Mouse (Mus musculus) splenic B cell, adult 2 months (primary cell): ENCODE measurements around the gene Arid3a.

ENCODE experiments used
- DNase-seq: peaks from one replicate; pipeline ENCODE4 v3.0.0-alpha.2; 2011; ENCODE audit warnings: low read depth, low spot score
- H3K27me3 ChIP-seq: 2 replicates; pipeline ENCODE4 v1.6.1; 2012; ENCODE audit warnings: mild to moderate bottlenecking, low read length, moderate library complexity, mixed read lengths; ENCODE audit not compliant: control insufficient read depth, poor library complexity, insufficient read depth, severe bottlenecking
- H3K36me3 ChIP-seq: 2 replicates; pipeline ENCODE4 v1.6.1; 2012; ENCODE audit warnings: mild to moderate bottlenecking, low read length, moderate library complexity, mixed read lengths; ENCODE audit not compliant: control insufficient read depth, poor library complexity, insufficient read depth, severe bottlenecking

Arid3a gene

DNA sequence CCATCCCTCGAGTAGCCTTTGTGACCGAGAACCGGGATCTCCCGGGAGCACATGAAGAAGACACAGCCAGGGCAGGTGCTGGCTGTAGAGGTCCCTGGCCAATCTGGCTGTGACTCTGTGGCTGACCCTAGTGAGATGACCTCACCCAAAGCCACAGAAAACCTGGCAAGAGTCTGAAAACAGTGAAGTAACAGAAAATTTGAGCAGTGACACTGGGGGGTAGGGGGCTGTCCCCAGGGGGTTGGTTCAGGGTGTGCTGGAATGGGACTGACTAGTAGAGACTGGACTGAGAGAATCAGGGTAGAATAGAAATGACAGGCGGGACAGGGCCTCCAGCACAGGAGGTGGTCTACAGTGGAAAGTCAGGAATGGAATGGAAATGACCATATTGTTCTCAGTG lies 56.4 kb downstream of the Arid3a start:
- peaks cover under 1% of the 10 kb centered on the region for H3K36me3 ChIP-seq
- DNase-seq = no peak
- H3K27me3 ChIP-seq = no peaks in the 10 kb centered on the region

DNA sequence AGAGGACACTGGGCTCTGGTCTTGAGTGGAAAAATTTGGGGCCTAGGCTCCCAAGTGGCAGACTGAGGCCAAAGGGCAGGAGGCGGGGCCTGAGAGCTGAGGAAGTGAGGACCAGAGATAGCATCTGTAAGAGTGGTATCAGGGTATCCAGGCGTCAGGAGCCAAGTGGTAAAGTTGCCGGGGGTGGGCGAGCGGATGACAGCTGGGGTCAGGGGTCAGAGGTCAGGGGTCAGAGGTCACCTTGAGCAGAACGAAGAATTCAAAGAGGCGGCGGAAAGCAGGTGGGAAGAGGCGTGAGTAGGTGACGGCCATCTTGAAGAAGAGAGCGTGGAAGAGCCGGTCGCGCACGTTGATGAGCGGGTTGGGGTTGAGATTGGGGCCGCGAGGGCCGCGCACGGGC lies 56.8 kb downstream of the Arid3a start:
- Histone ChIP-seq H3K36me3 (no peaks in the 10 kb centered on the region; the same call in 1 of the 2 replicates), H3K27me3 (no peaks in the 10 kb centered on the region)
- peak; percentile 83 for DNase-seq

- no peaks in the 10 kb centered on the region for H3K27me3 ChIP-seq
- H3K36me3 ChIP-seq = no peaks in the 10 kb centered on the region
- peak; percentile 94 for DNase-seq
Measured at GRCm38 (mm10) chr10:79984195-79984816, 57.5 kb downstream of the Arid3a start, which contains the start of gene Tmem259. Tmem259 (minus strand) TSS chr10:79984330.

GRCm38 (mm10) chr10:79984871-79985270 lies 58.0 kb downstream of the Arid3a start:
- DNase-seq = peak; percentile 99
- no peaks in the 10 kb centered on the region for H3K36me3 ChIP-seq
- no peaks in the 10 kb centered on the region for H3K27me3 ChIP-seq

DNA sequence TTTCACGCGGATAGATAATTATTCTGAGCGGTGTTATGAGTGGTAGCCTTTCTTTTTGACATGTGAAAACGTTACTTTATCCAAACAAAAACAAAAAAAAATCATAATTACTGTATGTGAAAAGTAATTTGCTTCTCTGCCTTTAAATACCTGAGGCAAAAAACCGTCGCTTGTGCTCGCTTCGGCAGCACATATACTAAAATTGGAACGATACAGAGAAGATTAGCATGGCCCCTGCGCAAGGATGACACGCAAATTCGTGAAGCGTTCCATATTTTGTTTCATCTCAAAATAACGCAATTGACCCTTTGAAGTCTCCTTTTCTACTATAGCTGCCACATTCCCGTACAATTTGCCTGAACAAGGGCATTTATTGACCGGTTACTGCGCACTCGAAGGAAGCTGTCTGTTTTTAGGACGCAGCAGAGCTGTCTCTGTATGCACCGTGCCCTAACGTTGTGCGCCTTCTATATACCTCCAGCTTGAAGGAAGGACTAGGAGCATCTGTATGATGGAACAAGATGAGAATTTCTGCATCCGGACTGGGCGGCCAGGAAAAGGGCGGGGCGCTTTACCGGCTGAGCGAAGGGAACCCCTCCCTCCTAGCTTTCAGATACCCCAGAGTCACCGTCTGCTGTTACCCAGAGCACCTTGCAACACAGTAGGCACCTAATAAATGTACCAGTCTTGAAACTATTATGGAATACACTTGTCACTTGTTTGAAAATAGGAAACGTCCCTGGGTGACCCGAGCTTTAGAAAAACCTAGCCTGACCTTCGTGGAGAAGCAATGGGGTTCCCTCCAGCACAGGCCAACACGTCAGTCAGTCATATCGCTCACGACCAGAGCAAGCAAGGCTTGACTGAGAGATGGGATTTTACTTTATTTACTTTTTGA lies 58.7 kb downstream of the Arid3a start:
- Histone ChIP-seq H3K36me3 (no peaks in the 10 kb centered on the region), H3K27me3 (no peaks in the 10 kb centered on the region)
- DNase-seq = peak; percentile 78

DNA sequence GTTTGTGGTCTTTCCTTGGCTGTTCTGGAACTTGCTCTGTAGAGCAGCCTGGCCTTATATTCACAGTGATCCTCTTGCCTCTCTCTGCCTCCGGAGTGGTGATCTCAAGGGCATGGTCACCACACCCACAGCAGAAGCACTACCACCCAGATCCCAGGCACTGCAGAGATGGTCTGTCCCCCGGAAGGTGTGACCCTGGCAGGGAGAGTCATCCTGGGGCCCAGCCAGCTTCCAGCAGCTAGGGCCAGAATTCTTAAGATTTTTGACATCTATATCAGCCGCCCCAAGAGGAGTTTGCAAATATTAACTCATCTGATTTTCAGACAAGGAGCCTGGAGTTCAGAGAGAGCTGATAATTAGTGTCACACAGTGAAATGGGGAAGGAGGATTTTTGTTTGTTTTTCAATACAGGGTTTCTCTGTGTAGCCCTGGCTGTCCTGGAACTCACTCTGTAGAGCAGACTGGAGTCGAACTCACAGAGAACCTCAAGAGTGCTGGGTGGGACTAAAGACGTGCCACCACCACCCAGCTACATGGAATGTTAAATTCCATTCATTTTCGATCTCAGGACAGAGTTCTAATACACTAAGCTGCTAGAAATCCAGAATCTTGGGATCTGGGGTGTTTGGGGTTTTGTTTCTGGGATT lies 59.5 kb downstream of the Arid3a start:
- H3K36me3 ChIP-seq = peaks cover 3% of the 10 kb centered on the region; the same call in 1 of the 2 replicates
- no peaks in the 10 kb centered on the region for H3K27me3 ChIP-seq
- DNase-seq = no peak

DNA sequence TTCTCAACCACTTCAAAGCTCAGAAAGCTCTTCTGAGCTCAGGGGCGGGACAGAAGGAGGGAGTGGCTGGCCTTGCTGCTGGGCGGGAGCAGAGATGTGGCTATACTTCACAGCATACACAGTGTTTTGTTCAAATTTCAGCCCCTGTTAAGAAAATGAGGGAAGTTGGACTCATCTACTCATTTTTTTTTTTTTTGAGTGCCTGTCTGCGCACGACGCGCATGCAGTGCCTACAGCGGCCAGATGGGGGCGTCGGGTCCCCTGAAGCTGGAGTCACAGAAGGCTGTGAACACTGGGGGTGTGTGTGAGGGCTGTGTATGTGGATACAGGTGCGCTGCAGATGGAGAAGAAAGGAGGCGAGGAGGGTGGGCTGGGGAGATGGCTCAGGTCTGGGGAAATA lies 60.1 kb downstream of the Arid3a start:
- DNase-seq = peak; percentile 97

GRCm38 (mm10) chr10:79987771-79988505 lies 61.1 kb downstream of the Arid3a start:
- Histone ChIP-seq H3K27me3 (no peaks in the 10 kb centered on the region), H3K36me3 (peaks cover 13% of the 10 kb centered on the region)
- DNase-seq = no peak

More for the DNA sequence above, 60.1 kb downstream of the Arid3a start:
- no peaks in the 10 kb centered on the region for H3K27me3 ChIP-seq
- H3K36me3 ChIP-seq = peaks cover 7% of the 10 kb centered on the region; the same call in 1 of the 2 replicates

DNA sequence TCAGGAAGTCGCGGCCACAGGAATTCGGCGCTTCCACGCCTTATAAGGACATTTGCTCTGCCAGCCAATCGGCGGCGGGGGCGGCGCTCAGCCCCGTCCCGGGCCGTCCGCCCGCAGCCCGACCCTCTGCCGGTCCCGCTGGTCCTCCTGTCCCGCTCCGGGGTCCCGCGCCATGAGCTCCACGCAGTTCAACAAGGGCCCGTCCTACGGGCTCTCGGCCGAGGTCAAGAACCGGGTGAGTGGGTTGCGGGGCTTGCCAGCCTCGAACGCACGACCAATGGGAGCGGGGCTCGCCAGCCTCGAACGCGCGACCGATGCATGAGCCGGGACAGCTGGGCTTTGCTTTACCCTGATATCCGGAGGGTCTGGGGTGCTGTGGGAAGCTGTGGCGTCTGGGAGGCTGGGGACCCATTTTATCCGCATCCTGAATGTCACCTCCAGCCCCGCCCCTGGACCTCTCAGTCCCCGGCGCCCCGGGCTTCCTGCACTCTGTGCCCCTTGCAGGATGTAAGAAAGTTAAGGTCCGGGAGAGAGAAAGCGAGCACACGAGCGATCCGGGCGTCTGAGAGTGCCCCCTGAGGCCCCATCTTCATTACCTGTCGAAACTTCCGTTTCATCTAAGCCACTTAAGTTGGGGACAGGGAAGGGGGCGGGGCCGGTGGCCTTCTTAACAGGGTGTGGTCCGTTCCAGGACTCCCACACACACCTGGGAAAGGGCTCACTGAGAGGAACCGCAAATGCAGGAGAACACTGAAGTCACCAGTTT lies 61.8 kb downstream of the Arid3a start, which contains the start of gene Cnn2:
Cnn2 (plus strand) TSS at position 79 of the 766 bp plus-strand sequence.
- H3K36me3 ChIP-seq = peaks cover 16% of the 10 kb centered on the region
- DNase-seq = peak; percentile 57
- no peaks in the 10 kb centered on the region for H3K27me3 ChIP-seq

- H3K36me3 ChIP-seq = peaks cover 16% of the 10 kb centered on the region
- no peak for DNase-seq
- no peaks in the 10 kb centered on the region for H3K27me3 ChIP-seq
Measured at GRCm38 (mm10) chr10:79989272-79989786, 62.5 kb downstream of the Arid3a start.

DNA sequence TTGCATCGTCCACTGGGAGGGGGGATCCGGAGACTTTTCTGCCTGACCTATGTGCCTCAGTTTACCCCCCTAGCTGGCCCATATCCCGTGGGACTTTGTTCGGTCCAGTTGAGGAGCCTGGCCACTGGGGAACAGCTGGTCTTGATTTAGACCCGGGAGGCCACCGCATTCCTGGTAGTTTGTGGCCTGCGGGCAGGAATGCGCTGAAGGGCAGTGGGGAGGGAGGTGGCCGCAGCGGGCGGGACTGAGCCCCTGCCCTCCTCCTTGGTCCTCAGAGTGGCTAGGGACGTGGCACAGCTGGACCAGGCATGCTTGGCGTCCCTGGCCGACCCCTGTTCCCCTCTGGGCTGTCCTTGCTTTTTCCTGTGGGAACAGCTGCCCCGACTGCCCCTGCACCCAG lies 63.0 kb downstream of the Arid3a start:
- no peak for DNase-seq
- H3K27me3 ChIP-seq = no peaks in the 10 kb centered on the region
- peaks cover 16% of the 10 kb centered on the region for H3K36me3 ChIP-seq

DNA sequence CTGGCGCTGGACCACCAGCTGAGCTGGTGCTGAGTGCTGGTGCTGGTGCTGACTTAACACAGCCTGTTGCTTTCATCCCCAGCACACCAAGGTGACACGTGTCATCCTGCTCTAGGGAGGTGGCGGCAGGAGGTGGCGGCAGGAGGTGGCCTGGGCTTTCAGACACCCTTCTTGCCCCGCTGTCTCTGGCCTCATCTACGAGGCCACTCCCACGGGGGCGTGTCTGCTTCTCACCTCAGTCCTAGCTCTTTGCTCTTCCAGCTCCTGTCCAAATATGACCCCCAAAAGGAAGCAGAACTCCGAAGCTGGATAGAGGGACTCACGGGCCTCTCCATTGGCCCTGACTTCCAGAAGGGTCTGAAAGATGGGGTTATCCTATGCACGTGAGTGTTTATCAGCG lies 64.3 kb downstream of the Arid3a start:
- H3K36me3 ChIP-seq = peaks cover 16% of the 10 kb centered on the region
- DNase-seq = no peak
- no peaks in the 10 kb centered on the region for H3K27me3 ChIP-seq

DNA sequence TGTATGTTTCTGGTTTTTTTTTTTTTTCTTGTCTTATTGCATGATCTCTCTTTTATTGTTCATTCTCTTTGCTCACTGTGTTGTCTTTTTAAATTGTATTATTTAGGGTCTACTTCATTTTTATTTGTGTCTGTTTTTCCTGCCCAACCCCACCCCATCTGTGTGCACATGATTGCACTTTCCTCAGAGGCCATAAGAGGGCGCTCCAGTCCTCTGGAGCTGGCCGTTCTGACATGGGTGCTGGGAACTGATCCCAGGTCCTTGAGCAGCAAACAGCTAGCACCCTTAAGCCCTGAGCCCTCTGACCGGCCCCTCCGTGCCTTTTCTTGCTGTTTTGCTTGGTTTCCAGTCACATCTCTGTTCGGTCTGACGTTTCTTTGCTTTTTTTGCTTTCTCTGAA lies 64.7 kb downstream of the Arid3a start:
- Histone ChIP-seq H3K27me3 (no peaks in the 10 kb centered on the region), H3K36me3 (peaks cover 16% of the 10 kb centered on the region)
- DNase-seq = no peak
